Mouse (Mus musculus) embryonic facial prominence, embryonic 11.5 days (tissue): ENCODE results near the gene Gm5725. TPM values are rescaled to one million over a fixed set of nuclear protein-coding genes. Genes with fewer than 3 reads are reported as not detected.
"Not testable (repeated sequence)": the region's sequence is repeated elsewhere in the genome, so short reads cannot be mapped to it uniquely, and the experiment has no call there.

Source experiments
- ATAC-seq: fragments of 200-750 bp; cut with Nextera tagmentation; replicated peaks from 2 replicates; pipeline ENCODE4 v1.8.0; 2017; ENCODE audit warnings: low read depth; ENCODE audit not compliant: insufficient number of reproducible peaks, low FRiP score, low TSS enrichment
- DNase-seq: peaks from one replicate; pipeline ENCODE4 v3.0.0-alpha.2; 2015; ENCODE audit warnings: low spot score
- H3K27ac ChIP-seq: fragments of 300-500 bp; sonication (generic); replicated peaks from 2 replicates; pipeline ENCODE4 v1.5.1; 2014; ENCODE audit warnings: mild to moderate bottlenecking, low read depth, low read length, control low read depth
- H3K27me3 ChIP-seq: fragments of 300-500 bp; sonication (generic); 2 replicates; pipeline ENCODE4 v1.6.1; 2014; ENCODE audit warnings: mild to moderate bottlenecking, low read length, moderate library complexity, mixed read lengths; ENCODE audit not compliant: control insufficient read depth, insufficient read depth
- H3K36me3 ChIP-seq: fragments of 300-500 bp; sonication (generic); replicated peaks from 2 replicates; pipeline ENCODE4 v1.6.1; 2014; ENCODE audit warnings: low read depth, mild to moderate bottlenecking, low read length, moderate library complexity, mixed read lengths; ENCODE audit not compliant: control insufficient read depth, insufficient read depth
- H3K4me1 ChIP-seq: fragments of 300-500 bp; sonication (generic); 2 replicates; pipeline ENCODE4 v1.6.1; 2014; ENCODE audit warnings: low read length, mixed read lengths; ENCODE audit not compliant: control insufficient read depth, insufficient read depth
- H3K4me2 ChIP-seq: fragments of 300-500 bp; sonication (generic); 2 replicates; pipeline ENCODE4 v1.6.1; 2014; ENCODE audit warnings: low read depth, mild to moderate bottlenecking, control low read depth, low read length, moderate library complexity
- H3K4me3 ChIP-seq: fragments of 300-500 bp; sonication (generic); 2 replicates; pipeline ENCODE4 v1.5.1; 2014; ENCODE audit warnings: low read depth, low read length, control low read depth
- H3K9ac ChIP-seq: fragments of 300-500 bp; sonication (generic); replicated peaks from 2 replicates; pipeline ENCODE4 v1.6.1; 2014; ENCODE audit warnings: mild to moderate bottlenecking, control low read depth, low read length
- H3K9me3 ChIP-seq: fragments of 300-500 bp; sonication (generic); replicated peaks from 2 replicates; pipeline ENCODE4 v1.6.1; 2016; ENCODE audit warnings: mild to moderate bottlenecking, low read length, inconsistent platforms, mixed read lengths; ENCODE audit not compliant: control insufficient read depth
- WGBS: fragments of 180-500 bp; shearing (Covaris S2); extraction: QIAGEN DNeasy Blood & Tissue Kit; methylation state at CpG from one replicate; pipeline ENCODE4 v1.1.7; 2014; 5-methylcytosine and 5-hydroxymethylcytosine counted together
- polyA plus RNA-seq: library from polyadenylated mRNA; unstranded; fragments of >200 nt; fragmentation: Nextera tagmentation; extraction: Ambion mirVana; gene quantifications from 2 replicates; pipeline ENCODE4 v1.2.1, GENCODE M21; 2014

The Gm5725 gene
- not detected in 2 replicates for polyA plus RNA-seq

GRCm38 (mm10) chr7:21844167-21844566 lies at the start of gene Gm5725:
Gene Gm5725 (minus strand): TSS chr7:21844267.
- H3K27ac ChIP-seq, H3K4me2 ChIP-seq, DNase-seq, H3K4me3 ChIP-seq, H3K9me3 ChIP-seq, H3K9ac ChIP-seq, H3K27me3 ChIP-seq, H3K36me3 ChIP-seq, H3K4me1 ChIP-seq, ATAC-seq: not testable (repeated sequence)
- no CpG with 5 or more reads among the region's 1 CpGs for WGBS

DNA sequence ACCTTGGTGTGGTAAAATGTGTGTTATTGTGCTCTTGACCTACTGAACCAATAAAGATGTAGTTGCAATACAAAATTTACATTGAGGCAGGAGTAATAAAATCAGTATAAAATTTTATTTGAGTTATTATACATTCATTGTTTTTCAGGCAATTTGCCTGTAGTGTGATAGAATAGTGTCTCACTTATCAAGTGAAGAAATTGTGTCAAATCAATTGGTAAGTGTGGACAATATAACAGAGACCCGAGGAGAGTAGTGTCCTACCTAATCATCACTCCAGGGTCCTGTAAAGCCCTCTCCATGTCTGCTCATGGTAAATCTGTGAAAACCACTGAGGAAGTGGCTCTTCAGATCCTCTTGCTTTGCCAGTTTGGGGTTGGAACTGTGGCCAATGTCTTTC lies 12.0 kb downstream of the Gm5725 start, which contains the start of gene Vmn1r135:
Gene Vmn1r135, plus strand, starts transcription at position 301 of the 400 bp plus-strand sequence.
- not testable (repeated sequence) for H3K27ac ChIP-seq, ATAC-seq, H3K4me1 ChIP-seq, DNase-seq, H3K36me3 ChIP-seq, H3K9me3 ChIP-seq, H3K27me3 ChIP-seq, H3K4me2 ChIP-seq, H3K9ac ChIP-seq, H3K4me3 ChIP-seq
- WGBS = no CpG with 5 or more reads among the region's 1 CpGs

DNA sequence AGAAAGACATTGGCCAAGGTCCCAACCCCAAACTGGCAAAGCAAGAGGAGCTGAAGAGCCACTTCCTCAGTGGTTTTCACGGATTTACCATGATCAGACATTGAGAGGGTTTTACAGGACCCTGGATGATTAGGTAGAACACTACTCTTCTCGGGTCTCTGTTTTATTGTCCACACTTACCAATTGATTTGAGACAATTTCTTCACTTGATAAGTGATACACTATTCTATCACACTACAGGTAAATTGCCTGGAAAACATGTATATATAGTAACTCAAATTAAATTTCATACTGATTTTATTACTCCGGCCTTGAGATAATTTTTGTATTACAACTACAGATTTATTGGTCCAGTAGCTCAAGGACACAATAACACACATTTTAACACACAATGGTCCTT lies 47.4 kb downstream of the Gm5725 start, which contains the start of gene Gm4177:
Gene Gm4177, minus strand, starts transcription at position 101 of the 400 bp plus-strand sequence.
- ATAC-seq, H3K36me3 ChIP-seq: not testable (repeated sequence)
- no CpG with 5 or more reads among the region's 3 CpGs for WGBS

More for the DNA sequence above, 47.4 kb downstream of the Gm5725 start, which contains the start of gene Gm4177:
- not testable (repeated sequence) for H3K4me3 ChIP-seq, H3K9me3 ChIP-seq, H3K27ac ChIP-seq, DNase-seq, H3K4me1 ChIP-seq, H3K27me3 ChIP-seq, H3K4me2 ChIP-seq, H3K9ac ChIP-seq

Other genes starting within 250 kb of the Gm5725 start
- not detected in 2 replicates for gene Vmn1r132, start 230.2 kb downstream of the Gm5725 start, polyA plus RNA-seq
- not detected in 2 replicates for gene Gm4175, start 82.8 kb downstream of the Gm5725 start, polyA plus RNA-seq
- gene Gm4177, start 47.5 kb downstream of the Gm5725 start, polyA plus RNA-seq = not detected in 2 replicates
- gene Vmn1r135, start 11.9 kb downstream of the Gm5725 start, polyA plus RNA-seq = not detected in 2 replicates
- not detected in 2 replicates for gene Gm5891, start 77.0 kb upstream of the Gm5725 start, polyA plus RNA-seq
- not detected in 2 replicates for gene Vmn1r137, start 150.3 kb upstream of the Gm5725 start, polyA plus RNA-seq
- not detected in 2 replicates for gene Vmn1r138, start 184.6 kb upstream of the Gm5725 start, polyA plus RNA-seq
- not detected in 2 replicates for gene Gm6176, start 212.0 kb upstream of the Gm5725 start, polyA plus RNA-seq
- gene Vmn1r139, start 224.8 kb upstream of the Gm5725 start, polyA plus RNA-seq = not detected in 2 replicates